Mouse (Mus musculus): Measurements from ENCODE around the gene Sh3bp5l.

- no peak for TF ChIP-seq TAL1 (IDR thresholded peaks at IDR 0.05; ENCODE audit: low read length)
- no peak for TF ChIP-seq GATA1 (IDR thresholded peaks at IDR 0.05; ENCODE audit: low read length)
Observed at GRCm38 (mm10) chr11:58357042-58357441, 26.5 kb downstream of the Sh3bp5l start.
